Mouse (Mus musculus): ENCODE results near the gene Rasgrp3. TPM values are rescaled to one million over a fixed set of nuclear protein-coding genes. Genes with fewer than 3 reads are reported as not detected.

Rasgrp3 gene
- polyA plus RNA-seq, 1 experiment from 2014 or later: 5.4 TPM

- no peak for ATAC-seq (replicated peaks)
- 97% methylated on average over 4 of the region's 4 CpGs for WGBS
These were observed 99.9 kb downstream of the Rasgrp3 start for GRCm38 (mm10) chr17:75535612-75536011.

DNA sequence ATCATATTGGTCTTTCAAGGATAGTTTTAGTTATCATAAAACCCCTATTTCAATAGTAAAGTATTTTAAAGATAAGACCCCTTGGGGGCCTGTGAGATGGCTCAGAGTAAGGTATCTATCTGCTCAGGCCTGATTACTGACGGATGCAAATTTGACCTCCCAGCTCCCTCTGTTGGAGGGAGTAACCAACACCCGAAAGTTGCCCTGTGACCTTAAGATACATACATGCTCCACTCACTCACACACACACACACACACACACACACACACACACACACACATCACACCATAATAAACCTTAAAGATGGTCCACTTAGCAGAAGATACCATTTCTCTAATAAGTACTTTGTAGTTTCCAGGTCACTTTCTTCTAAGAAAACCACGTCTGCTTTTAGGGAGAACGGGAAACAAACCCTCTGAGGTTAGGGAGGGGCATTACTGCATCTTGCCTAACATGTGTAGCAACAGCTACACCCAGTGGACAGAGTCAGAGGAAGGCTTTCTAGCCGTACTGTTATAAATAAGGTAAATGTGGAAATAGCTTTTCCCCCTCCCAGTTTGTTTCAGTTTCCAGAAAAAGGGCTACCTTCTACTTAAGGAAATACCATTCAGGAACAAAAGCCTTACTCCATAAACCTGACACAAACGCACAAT, 100.8 kb downstream of the Rasgrp3 start:
- Histone ChIP-seq H3K36me3 (replicated peaks) (peaks cover 13% of the 10 kb centered on the region; the same call in 1 of the 2 replicates), H3K9ac (no peak overlapping the region), H3K9me3 (no peaks in the 10 kb centered on the region), H3K27me3 (replicated peaks) (no peaks in the 10 kb centered on the region), H3K4me2 (no peak overlapping the region), H3K27ac (no peak overlapping the region), H3K4me1 (no peaks in the 10 kb centered on the region; the same call in 1 of the 2 replicates), H3K4me3 (no peak overlapping the region)
- WGBS: 48% methylated on average over 6 of the region's 6 CpGs
- peak; percentile 88 for ATAC-seq (replicated peaks)

More at GRCm38 (mm10) chr17:75535612-75536011, 99.9 kb downstream of the Rasgrp3 start:
- H3K9ac ChIP-seq: no peak overlapping the region
- H3K27me3 ChIP-seq (replicated peaks): no peaks in the 10 kb centered on the region
- no peaks in the 10 kb centered on the region; the same call in 1 of the 2 replicates for H3K4me1 ChIP-seq
- H3K4me3 ChIP-seq: no peak overlapping the region
- no peaks in the 10 kb centered on the region for H3K9me3 ChIP-seq
- H3K27ac ChIP-seq: no peak overlapping the region
- peaks cover 13% of the 10 kb centered on the region; the same call in 1 of the 2 replicates for H3K36me3 ChIP-seq (replicated peaks)
- no peak overlapping the region for H3K4me2 ChIP-seq

- Histone ChIP-seq H3K9ac (no peak overlapping the region), H3K27me3 (replicated peaks) (no peaks in the 10 kb centered on the region), H3K36me3 (replicated peaks) (peaks cover 13% of the 10 kb centered on the region; the same call in 1 of the 2 replicates), H3K4me1 (no peaks in the 10 kb centered on the region; the same call in 1 of the 2 replicates), H3K9me3 (no peaks in the 10 kb centered on the region), H3K4me2 (no peak overlapping the region), H3K4me3 (no peak overlapping the region), H3K27ac (no peak overlapping the region)
- WGBS: 93% methylated on average over 7 of the region's 7 CpGs
- no peak for ATAC-seq (replicated peaks)
These were observed 101.4 kb downstream of the Rasgrp3 start for GRCm38 (mm10) chr17:75537050-75537445.

DNA sequence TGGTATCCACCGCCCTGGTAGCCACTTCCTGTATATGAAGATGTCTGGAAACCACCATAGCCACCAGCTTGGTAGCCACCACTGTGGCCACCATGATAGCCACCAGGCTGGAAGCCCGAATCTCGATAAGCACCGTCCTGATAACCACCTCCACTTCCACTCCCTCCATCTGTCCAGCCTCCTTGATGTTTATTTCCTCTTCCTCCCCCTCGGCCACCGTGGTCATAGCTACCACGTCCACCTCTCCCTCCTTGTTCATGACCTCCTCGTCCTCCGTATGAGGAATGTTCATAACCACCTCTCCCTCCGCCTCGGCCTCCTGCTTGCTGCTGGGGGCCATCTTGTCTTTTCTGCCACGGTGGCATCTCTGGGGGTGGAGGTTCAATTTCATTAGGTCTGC, 102.7 kb downstream of the Rasgrp3 start:
- WGBS: 96% methylated on average over 12 of the region's 12 CpGs
- Histone ChIP-seq H3K4me2 (no peak overlapping the region), H3K9ac (no peak overlapping the region), H3K4me1 (no peaks in the 10 kb centered on the region; the same call in 1 of the 2 replicates), H3K27ac (no peak overlapping the region), H3K9me3 (no peaks in the 10 kb centered on the region), H3K36me3 (replicated peaks) (peaks cover 14% of the 10 kb centered on the region; the same call in 1 of the 2 replicates), H3K27me3 (replicated peaks) (no peaks in the 10 kb centered on the region), H3K4me3 (no peak overlapping the region)
- no peak for ATAC-seq (replicated peaks)

DNA sequence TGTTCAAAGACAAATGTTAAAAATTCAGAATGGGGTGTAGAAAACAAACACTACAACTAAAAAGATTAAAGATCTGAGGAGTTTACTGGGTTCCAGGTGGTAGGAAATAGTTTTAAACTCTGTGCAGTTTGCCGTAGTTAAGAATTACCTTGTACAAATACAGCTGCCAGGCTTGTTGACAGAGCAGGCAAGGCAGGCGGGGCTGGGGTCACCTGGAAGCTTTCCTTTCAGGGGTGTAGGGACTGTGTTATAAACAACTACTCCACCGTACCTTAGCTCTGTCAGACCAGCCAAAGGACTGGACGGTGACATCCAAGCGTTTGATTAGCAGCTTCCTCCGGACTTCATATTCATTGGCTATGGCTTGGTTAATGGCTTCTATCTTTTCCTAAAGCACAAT, 103.4 kb downstream of the Rasgrp3 start:
- Histone ChIP-seq H3K4me2 (no peak overlapping the region), H3K36me3 (replicated peaks) (peaks cover 16% of the 10 kb centered on the region; the same call in 1 of the 2 replicates), H3K27ac (no peak overlapping the region), H3K9ac (no peak overlapping the region), H3K9me3 (no peaks in the 10 kb centered on the region), H3K27me3 (replicated peaks) (no peaks in the 10 kb centered on the region), H3K4me1 (no peaks in the 10 kb centered on the region; the same call in 1 of the 2 replicates), H3K4me3 (no peak overlapping the region)
- WGBS: 91% methylated on average over 6 of the region's 6 CpGs
- no peak for ATAC-seq (replicated peaks)

- 91% methylated on average over 5 of the region's 5 CpGs for WGBS
- no peaks in the 10 kb centered on the region for H3K9me3 ChIP-seq
- H3K27me3 ChIP-seq (replicated peaks): no peaks in the 10 kb centered on the region
- H3K4me1 ChIP-seq: no peaks in the 10 kb centered on the region
- H3K9ac ChIP-seq: no peak overlapping the region
- no peak for ATAC-seq (replicated peaks)
- H3K36me3 ChIP-seq (replicated peaks): peaks cover 19% of the 10 kb centered on the region; the same call in 1 of the 2 replicates
- no peak overlapping the region for H3K27ac ChIP-seq
- no peak overlapping the region for H3K4me3 ChIP-seq
- no peak overlapping the region for H3K4me2 ChIP-seq
These were observed 104.1 kb downstream of the Rasgrp3 start for GRCm38 (mm10) chr17:75539841-75540240.

DNA sequence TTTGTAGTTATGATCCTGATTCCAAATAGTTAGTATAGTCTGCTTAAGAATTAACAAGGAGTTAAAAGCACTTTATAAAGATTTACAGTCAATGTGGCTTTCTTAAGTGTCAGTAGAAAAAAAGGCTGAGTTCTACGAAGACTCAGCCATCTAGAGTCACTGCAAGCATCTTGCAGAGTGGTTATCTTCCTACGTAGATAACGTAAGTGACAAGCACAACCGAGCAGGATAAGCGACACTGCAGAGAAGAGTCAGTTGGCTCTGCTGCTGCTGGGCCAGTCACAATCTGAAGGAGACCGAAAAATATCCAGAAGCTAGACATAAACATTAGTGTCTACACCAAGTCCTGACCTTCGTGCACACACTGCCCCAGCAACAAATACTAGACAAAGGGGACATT, 107.7 kb downstream of the Rasgrp3 start:
- H3K27ac ChIP-seq: no peak overlapping the region
- no peak for ATAC-seq (replicated peaks)
- H3K9me3 ChIP-seq: no peaks in the 10 kb centered on the region
- H3K9ac ChIP-seq: no peak overlapping the region
- no peaks in the 10 kb centered on the region for H3K27me3 ChIP-seq (replicated peaks)
- no peak overlapping the region for H3K4me2 ChIP-seq
- WGBS: 91% methylated on average over 7 of the region's 7 CpGs
- no peaks in the 10 kb centered on the region for H3K4me1 ChIP-seq
- no peak overlapping the region for H3K4me3 ChIP-seq
- peaks cover 26% of the 10 kb centered on the region for H3K36me3 ChIP-seq (replicated peaks)

- H3K9ac ChIP-seq: no peak overlapping the region
- H3K4me2 ChIP-seq: no peak overlapping the region
- no peak for ATAC-seq (replicated peaks)
- H3K4me1 ChIP-seq: no peaks in the 10 kb centered on the region
- no peaks in the 10 kb centered on the region for H3K9me3 ChIP-seq
- peaks cover 18% of the 10 kb centered on the region for H3K36me3 ChIP-seq (replicated peaks)
- H3K4me3 ChIP-seq: no peak overlapping the region
- H3K27me3 ChIP-seq (replicated peaks): no peaks in the 10 kb centered on the region
- WGBS: 91% methylated on average over 7 of the region's 7 CpGs
- H3K27ac ChIP-seq: no peak overlapping the region
These were observed 108.6 kb downstream of the Rasgrp3 start for GRCm38 (mm10) chr17:75544262-75544661.

DNA sequence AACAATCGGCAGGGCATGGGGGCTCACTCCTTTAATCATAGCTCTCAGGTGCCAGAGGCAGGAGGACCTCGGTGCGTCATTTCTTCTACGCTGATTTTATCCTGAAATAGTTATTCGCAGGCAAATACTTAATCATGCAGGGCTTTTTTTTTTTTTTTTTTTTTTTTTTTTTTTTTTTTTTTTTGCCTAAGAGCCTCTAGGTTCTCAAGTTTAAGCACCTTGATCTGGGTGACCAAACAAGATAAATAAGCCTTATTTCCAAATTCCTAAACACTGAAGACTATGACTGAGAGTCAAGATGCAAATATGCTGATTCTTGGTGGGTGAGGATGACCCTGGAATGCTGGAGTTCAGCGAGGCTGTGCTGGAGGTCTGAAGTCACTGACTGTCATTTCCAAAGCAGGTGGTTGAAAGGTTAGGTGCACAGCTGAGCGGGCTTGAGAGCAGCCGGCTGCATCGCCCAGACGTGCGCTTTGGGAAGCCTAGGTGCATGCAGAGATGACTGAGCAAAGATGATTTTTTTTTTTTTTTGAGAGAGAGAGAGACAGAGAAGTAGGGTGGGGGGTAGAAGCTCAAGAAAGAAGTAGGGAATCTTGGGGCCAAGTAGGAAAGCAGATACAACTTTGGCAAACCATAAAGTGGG, 115.2 kb downstream of the Rasgrp3 start:
- no peak overlapping the region; the same call in 1 of the 2 replicates for H3K27ac ChIP-seq
- peak overlapping the region; percentile 74 for H3K4me2 ChIP-seq
- H3K4me3 ChIP-seq: peak overlapping the region; percentile 99
- peaks cover 13% of the 10 kb centered on the region for H3K4me1 ChIP-seq
- peaks cover 4% of the 10 kb centered on the region for H3K36me3 ChIP-seq (replicated peaks)
- peak; percentile 5 for ATAC-seq (replicated peaks)
- no peaks in the 10 kb centered on the region for H3K9me3 ChIP-seq
- no peaks in the 10 kb centered on the region for H3K27me3 ChIP-seq (replicated peaks)
- WGBS: 39% methylated on average over 11 of the region's 11 CpGs
- peak overlapping the region; percentile 81 for H3K9ac ChIP-seq

- peak within 1 kb of the TSS; percentile 99 for H3K4me3 ChIP-seq
- no peaks in the 10 kb centered on the region for H3K36me3 ChIP-seq (replicated peaks)
- peak; percentile 99 for ATAC-seq (replicated peaks)
- H3K27ac ChIP-seq: peak within 1 kb of the TSS; percentile 65
- peak within 1 kb of the TSS; percentile 74 for H3K4me2 ChIP-seq
- H3K4me1 ChIP-seq: peaks cover 13% of the 10 kb centered on the region
- H3K27me3 ChIP-seq (replicated peaks): no peaks in the 10 kb centered on the region
- WGBS: under 1% methylated on average over 56 of the region's 56 CpGs
- H3K9ac ChIP-seq: peak within 1 kb of the TSS; percentile 81
- H3K9me3 ChIP-seq: no peaks in the 10 kb centered on the region
These were observed 116.1 kb downstream of the Rasgrp3 start, which contains the start of gene Fam98a for GRCm38 (mm10) chr17:75551512-75552400. TSS of gene Fam98a (minus strand) at chr17:75551946.

GRCm38 (mm10) chr17:75557031-75557430, 121.3 kb downstream of the Rasgrp3 start:
- WGBS: 40% methylated on average over 3 of the region's 3 CpGs
- Histone ChIP-seq H3K4me3 (no peak overlapping the region), H3K27ac (no peak overlapping the region), H3K4me2 (no peak overlapping the region), H3K9me3 (no peaks in the 10 kb centered on the region), H3K9ac (no peak overlapping the region), H3K36me3 (replicated peaks) (no peaks in the 10 kb centered on the region), H3K4me1 (no peaks in the 10 kb centered on the region), H3K27me3 (replicated peaks) (no peaks in the 10 kb centered on the region)
- ATAC-seq (replicated peaks): no peak

GRCm38 (mm10) chr17:75558041-75558440, 122.3 kb downstream of the Rasgrp3 start:
- Histone ChIP-seq H3K27ac (no peak overlapping the region), H3K9ac (no peak overlapping the region), H3K4me1 (no peaks in the 10 kb centered on the region), H3K4me2 (no peak overlapping the region), H3K9me3 (no peaks in the 10 kb centered on the region), H3K27me3 (replicated peaks) (no peaks in the 10 kb centered on the region), H3K4me3 (no peak overlapping the region), H3K36me3 (replicated peaks) (no peaks in the 10 kb centered on the region)
- WGBS: 95% methylated on average over 2 of the region's 2 CpGs
- ATAC-seq (replicated peaks): no peak

Data from midbrain, embryonic 15.5 days (tissue).